Mouse (Mus musculus) C2C12 (cell line): ENCODE results near the gene Smarca4.

ENCODE experiments used
- CEBPB ChIP-seq: IDR thresholded peaks from one replicate; pipeline ENCODE4 v1.6.1; 2011; ENCODE audit warnings: low read depth, mild to moderate bottlenecking, control low read depth, moderate library complexity
- CTCF ChIP-seq: IDR thresholded peaks from one replicate; pipeline ENCODE4 v1.5.1; 2011; ENCODE audit not compliant: control insufficient read depth, insufficient read depth, insufficient read length
- FOSL1 ChIP-seq: IDR thresholded peaks from one replicate; pipeline ENCODE4 v1.8.0; 2011; ENCODE audit warnings: mild to moderate bottlenecking, low read length; ENCODE audit not compliant: poor library complexity, insufficient read depth, severe bottlenecking
- MAX ChIP-seq: IDR thresholded peaks from one replicate; pipeline ENCODE4 v1.6.1; 2011; ENCODE audit warnings: mild to moderate bottlenecking, control low read depth
- MYOD1 ChIP-seq: IDR thresholded peaks from one replicate; pipeline ENCODE4 v1.6.1; 2011; ENCODE audit warnings: low read depth; ENCODE audit not compliant: control insufficient read depth, insufficient read length
- MYOG ChIP-seq: IDR thresholded peaks from one replicate; pipeline ENCODE4 v1.6.1; 2011; ENCODE audit not compliant: control insufficient read depth, insufficient read length; ENCODE audit errors: extremely low read depth
- USF1 ChIP-seq: IDR thresholded peaks from one replicate; pipeline ENCODE4 v1.6.1; 2011; ENCODE audit warnings: low read depth, mild to moderate bottlenecking, control low read depth, moderate library complexity

DNA sequence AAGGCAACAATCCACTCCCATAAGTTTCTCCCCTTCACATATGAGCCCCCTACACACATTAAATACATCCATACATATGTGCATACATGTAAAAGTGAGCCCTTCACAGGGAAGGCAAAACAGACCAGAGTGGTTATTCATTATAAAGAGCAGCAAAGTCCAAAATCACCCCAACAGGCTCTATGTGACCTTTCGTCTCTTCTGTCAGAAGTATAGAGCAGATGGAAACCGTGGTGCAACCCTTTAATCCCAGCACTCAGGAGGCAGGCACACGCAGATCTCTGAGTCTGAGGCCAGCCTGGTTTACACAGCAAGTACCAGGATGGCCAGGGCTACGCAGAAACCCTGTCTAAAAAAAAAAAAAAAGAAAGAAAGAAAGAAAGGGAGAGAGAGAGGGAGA lies 90.1 kb downstream of the Smarca4 start:
- TF ChIP-seq CTCF (no peak), MYOD1 (no peak), USF1 (no peak), MYOG (no peak), MAX (no peak), FOSL1 (no peak), CEBPB (no peak)
